Mouse (Mus musculus) embryonic facial prominence, embryonic 14.5 days (tissue): ENCODE data around the gene Med9. TPM values are rescaled to one million over a fixed set of nuclear protein-coding genes. Genes with fewer than 3 reads are reported as not detected.

Experiments
- ATAC-seq: fragments of 200-750 bp; cut with Nextera tagmentation; 2 replicates; pipeline ENCODE4 v1.8.0; 2017; ENCODE audit warnings: low read depth, moderate number of reproducible peaks, moderate TSS enrichment
- DNase-seq: peaks from one replicate; pipeline ENCODE4 v3.0.0-alpha.2; 2015; ENCODE audit warnings: low spot score
- H3K27ac ChIP-seq: fragments of 300-500 bp; sonication (generic); replicated peaks from 2 replicates; pipeline ENCODE4 v1.5.1; 2014; ENCODE audit warnings: low read depth, mild to moderate bottlenecking, low read length, moderate library complexity
- H3K27me3 ChIP-seq: fragments of 300-500 bp; sonication (generic); replicated peaks from 2 replicates; pipeline ENCODE4 v1.6.1; 2014; ENCODE audit warnings: low read length; ENCODE audit not compliant: control insufficient read depth, insufficient read depth
- H3K36me3 ChIP-seq: fragments of 300-500 bp; sonication (generic); 2 replicates; pipeline ENCODE4 v1.6.1; 2014; ENCODE audit warnings: low read length, mixed read lengths; ENCODE audit not compliant: control insufficient read depth, insufficient read depth
- H3K4me1 ChIP-seq: fragments of 300-500 bp; sonication (generic); 2 replicates; pipeline ENCODE4 v1.6.1; 2014; ENCODE audit warnings: antibody characterized with exemption, low read length; ENCODE audit not compliant: control insufficient read depth, insufficient read depth
- H3K4me2 ChIP-seq: fragments of 300-500 bp; sonication (generic); 2 replicates; pipeline ENCODE4 v1.6.1; 2014; ENCODE audit warnings: low read depth, mild to moderate bottlenecking, low read length, moderate library complexity, mixed read lengths
- H3K4me3 ChIP-seq: fragments of 300-500 bp; sonication (generic); 2 replicates; pipeline ENCODE4 v1.5.1; 2014; ENCODE audit warnings: low read depth, mild to moderate bottlenecking, low read length
- H3K9ac ChIP-seq: fragments of 300-500 bp; sonication (generic); 2 replicates; pipeline ENCODE4 v1.6.1; 2014; ENCODE audit warnings: low read depth, mild to moderate bottlenecking, low read length, moderate library complexity, mixed read lengths
- H3K9me3 ChIP-seq: fragments of 300-500 bp; sonication (generic); 2 replicates; pipeline ENCODE4 v1.6.1; 2016; ENCODE audit warnings: low read length; ENCODE audit not compliant: control insufficient read depth
- WGBS: fragments of 180-500 bp; shearing (Covaris S2); extraction: QIAGEN DNeasy Blood & Tissue Kit; methylation state at CpG from one replicate; pipeline ENCODE4 v1.1.7; 2014; 5-methylcytosine and 5-hydroxymethylcytosine counted together
- polyA plus RNA-seq: library from polyadenylated mRNA; unstranded; fragments of >200 nt; fragmentation: Nextera tagmentation; extraction: Ambion mirVana; gene quantifications from 2 replicates; pipeline ENCODE4 v1.2.1, GENCODE M21; 2014

Med9 gene
- polyA plus RNA-seq: 33.3 and 37.8 TPM in 2 replicates

GRCm38 (mm10) chr11:59947752-59948400 is at the start of gene Med9:
TSS of gene Med9 (plus strand) at chr11:59948206.
- H3K36me3 ChIP-seq: no peaks in the 10 kb centered on the region
- peak within 1 kb of the TSS; percentile 99 for H3K9ac ChIP-seq
- H3K4me3 ChIP-seq: peak within 1 kb of the TSS; percentile 96
- peak within 1 kb of the TSS; percentile 77 for H3K4me2 ChIP-seq
- ATAC-seq (peak; percentile 98), DNase-seq (peak; percentile 97)
- H3K27ac ChIP-seq: peak within 1 kb of the TSS; percentile 77
- H3K9me3 ChIP-seq: no peaks in the 10 kb centered on the region
- H3K27me3 ChIP-seq: no peaks in the 10 kb centered on the region
- peaks cover 9% of the 10 kb centered on the region for H3K4me1 ChIP-seq
- 1% methylated on average over 43 of the region's 43 CpGs for WGBS

- Histone ChIP-seq H3K4me3 (no peak overlapping the region), H3K4me2 (no peak overlapping the region), H3K27ac (peak overlapping the region; percentile 44; the same call in 1 of the 2 replicates), H3K9ac (no peak overlapping the region), H3K27me3 (no peaks in the 10 kb centered on the region), H3K36me3 (no peaks in the 10 kb centered on the region), H3K4me1 (0 out of 2 replicates have a peak, but pooled peaks cover 4% of the 10 kb centered on the region), H3K9me3 (no peaks in the 10 kb centered on the region)
- peak; percentile 32 for DNase-seq
- no peak for ATAC-seq
- WGBS: 52% methylated on average over 13 of the region's 13 CpGs
These were observed 48.0 kb upstream of the Med9 start for GRCm38 (mm10) chr11:59899711-59900685.

DNA sequence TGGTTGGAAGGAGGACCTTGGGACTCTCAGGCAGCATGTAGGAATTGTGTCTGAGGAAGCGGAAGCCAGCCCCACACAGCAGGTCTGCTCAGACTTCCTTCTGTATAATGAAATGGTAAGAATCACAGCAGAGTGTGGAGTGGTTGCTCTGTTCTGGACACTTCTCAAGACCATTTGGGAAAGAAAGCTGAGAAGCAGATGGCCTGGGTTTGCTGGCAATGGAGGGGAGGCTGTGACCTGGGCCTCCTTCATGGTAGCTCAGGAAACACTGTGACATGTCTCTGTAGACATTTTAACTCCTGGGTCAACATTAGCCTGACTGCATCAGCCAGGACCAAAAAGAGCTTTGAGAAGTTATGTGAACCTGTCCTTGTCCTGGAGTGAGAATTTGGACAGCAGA is 47.0 kb upstream of the Med9 start:
- Histone ChIP-seq H3K27me3 (no peaks in the 10 kb centered on the region), H3K27ac (0 out of 2 replicates have a peak overlapping the region, but pooled peaks have one; percentile 15), H3K36me3 (no peaks in the 10 kb centered on the region), H3K9ac (no peak overlapping the region), H3K4me2 (no peak overlapping the region), H3K4me3 (no peak overlapping the region), H3K9me3 (no peaks in the 10 kb centered on the region), H3K4me1 (no peaks in the 10 kb centered on the region)
- WGBS: 73% methylated on average over 1 of the region's 1 CpGs
- no peak for DNase-seq
- no peak for ATAC-seq

- no peak overlapping the region; the same call in 1 of the 2 replicates for H3K27ac ChIP-seq
- no peak overlapping the region for H3K4me3 ChIP-seq
- WGBS: 54% methylated on average over 8 of the region's 8 CpGs
- H3K4me2 ChIP-seq: no peak overlapping the region
- H3K27me3 ChIP-seq: no peaks in the 10 kb centered on the region
- H3K9me3 ChIP-seq: no peaks in the 10 kb centered on the region
- DNase-seq (peak; percentile 24), ATAC-seq (no peak)
- no peaks in the 10 kb centered on the region for H3K4me1 ChIP-seq
- H3K36me3 ChIP-seq: no peaks in the 10 kb centered on the region
- no peak overlapping the region for H3K9ac ChIP-seq
These were observed 45.8 kb upstream of the Med9 start for GRCm38 (mm10) chr11:59902045-59902726.

DNA sequence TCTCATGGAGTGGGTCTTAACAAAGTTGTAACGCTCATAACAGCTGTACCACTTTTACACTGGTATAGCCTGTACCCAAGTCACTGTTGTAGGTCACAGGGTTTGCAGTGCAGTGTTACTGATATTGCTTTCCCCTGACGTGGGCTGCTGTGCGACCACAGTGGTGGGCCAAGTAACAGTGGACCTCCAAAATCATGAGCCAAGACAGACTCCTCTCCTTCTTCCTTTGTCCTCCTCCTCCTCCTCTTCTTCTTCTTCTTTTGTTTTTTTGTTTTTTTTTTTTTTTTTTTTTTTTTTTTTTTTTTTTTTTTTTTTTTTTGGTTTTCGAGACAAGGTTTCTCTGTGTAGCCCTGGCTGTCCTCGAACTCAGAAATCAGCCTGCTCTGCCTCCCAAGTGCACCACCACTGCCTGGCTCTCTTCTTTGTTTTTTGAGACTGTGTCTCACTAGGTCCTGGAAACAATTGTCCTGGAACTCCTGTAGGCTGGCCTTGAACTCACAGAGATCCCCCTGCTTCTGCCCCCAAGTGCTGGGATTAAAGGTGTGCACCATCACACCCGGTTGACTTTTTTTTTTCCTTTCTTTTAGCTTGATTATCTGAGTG is 41.4 kb upstream of the Med9 start:
- no peak overlapping the region for H3K4me2 ChIP-seq
- DNase-seq: no peak
- 91% methylated on average over 6 of the region's 6 CpGs for WGBS
- no peaks in the 10 kb centered on the region for H3K9me3 ChIP-seq
- no peak overlapping the region for H3K9ac ChIP-seq
- no peak overlapping the region for H3K4me3 ChIP-seq
- no peak for ATAC-seq
- no peak overlapping the region for H3K27ac ChIP-seq
- H3K36me3 ChIP-seq: no peaks in the 10 kb centered on the region
- H3K4me1 ChIP-seq: no peaks in the 10 kb centered on the region
- H3K27me3 ChIP-seq: no peaks in the 10 kb centered on the region

DNA sequence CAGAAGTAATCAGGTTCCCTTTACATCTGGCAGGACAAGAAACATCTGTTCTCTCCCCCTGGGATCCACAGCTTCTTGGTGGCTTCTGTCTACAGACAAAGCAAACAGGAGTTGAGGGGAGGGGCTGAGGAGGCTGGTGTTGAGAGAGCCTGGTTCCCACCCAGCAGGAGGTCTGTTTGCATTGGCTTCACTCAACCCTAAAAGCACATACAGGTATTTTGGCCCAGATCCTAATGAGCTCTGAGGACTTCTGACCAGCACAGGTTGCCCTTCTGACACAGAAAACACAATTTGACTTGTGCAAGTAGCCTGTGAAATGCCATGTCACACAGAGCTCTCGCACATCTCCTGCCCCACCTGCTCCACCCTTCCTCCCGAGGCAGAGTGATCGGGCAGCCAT is 39.6 kb upstream of the Med9 start:
- H3K36me3 ChIP-seq: no peaks in the 10 kb centered on the region
- DNase-seq: no peak
- H3K4me2 ChIP-seq: no peak overlapping the region
- H3K9ac ChIP-seq: no peak overlapping the region
- ATAC-seq: no peak
- 65% methylated on average over 3 of the region's 3 CpGs for WGBS
- H3K27ac ChIP-seq: no peak overlapping the region
- H3K9me3 ChIP-seq: no peaks in the 10 kb centered on the region
- H3K4me3 ChIP-seq: no peak overlapping the region
- no peaks in the 10 kb centered on the region for H3K27me3 ChIP-seq
- H3K4me1 ChIP-seq: no peaks in the 10 kb centered on the region

- no peaks in the 10 kb centered on the region for H3K27me3 ChIP-seq
- no peak for ATAC-seq
These were observed 37.4 kb upstream of the Med9 start for GRCm38 (mm10) chr11:59910586-59910985.

GRCm38 (mm10) chr11:59911523-59911922 is 36.5 kb upstream of the Med9 start:
- H3K4me3 ChIP-seq: no peak overlapping the region
- 74% methylated on average over 1 of the region's 1 CpGs for WGBS
- no peak overlapping the region for H3K4me2 ChIP-seq
- ATAC-seq: no peak
- H3K27ac ChIP-seq: no peak overlapping the region
- no peak for DNase-seq
- no peak overlapping the region for H3K9ac ChIP-seq
- no peaks in the 10 kb centered on the region for H3K9me3 ChIP-seq
- no peaks in the 10 kb centered on the region for H3K36me3 ChIP-seq
- no peaks in the 10 kb centered on the region for H3K4me1 ChIP-seq
- H3K27me3 ChIP-seq: no peaks in the 10 kb centered on the region

More at GRCm38 (mm10) chr11:59910586-59910985, 37.4 kb upstream of the Med9 start:
- Histone ChIP-seq H3K36me3 (no peaks in the 10 kb centered on the region), H3K9ac (no peak overlapping the region), H3K27ac (no peak overlapping the region), H3K4me1 (no peaks in the 10 kb centered on the region), H3K4me2 (no peak overlapping the region), H3K4me3 (no peak overlapping the region), H3K9me3 (no peaks in the 10 kb centered on the region)
- DNase-seq: no peak
